Mouse (Mus musculus) left cerebral cortex, postnatal 25 days (tissue): ENCODE results near the gene Gm21953. TPM values are rescaled to one million over a fixed set of nuclear protein-coding genes. Genes with fewer than 3 reads are reported as not detected.
"Not testable (repeated sequence)": the region's sequence is repeated elsewhere in the genome, so short reads cannot be mapped to it uniquely, and the experiment has no call there.

ENCODE experiments used
- DNase-seq, 2 experiments: peaks; one replicate each; pipeline ENCODE4 v3.0.0; 2022; ENCODE audit warnings: low spot score in 2 of 2, mixed read lengths in 1 of 2
- intact Hi-C: fragments of 180-260 bp; cut with DNase I; formaldehyde crosslinking; loops from one replicate; pipeline ENCODE4 v1.15.1; 2025
- total RNA-seq, 2 experiments: library from RNA; stranded (reverse); gene quantifications; 2 replicates each; pipeline ENCODE4 v1.2.3; 2021

Gene Gm21953
- not detected for total RNA-seq

- DNase-seq, intact Hi-C loops: not testable (repeated sequence)
Measured at GRCm38 (mm10) chr4:42293967-42294366, at the start of gene Gm21953. Gene Gm21953 (plus strand): TSS chr4:42294267.

GRCm38 (mm10) chr4:42255467-42255866, 38.6 kb upstream of the Gm21953 start, which contains the start of gene Ccl21b:
Gene Ccl21b (plus strand): TSS chr4:42255767.
- intact Hi-C loops, DNase-seq: not testable (repeated sequence)

GRCm38 (mm10) chr4:42318034-42318433, 24.0 kb downstream of the Gm21953 start, which contains the start of gene Fam205a3:
Gene Fam205a3 (plus strand): TSS chr4:42318334.
- DNase-seq, intact Hi-C loops: not testable (repeated sequence)

Other genes with a start within 250 kb of the Gm21953 start
- not detected for gene Gm3893, start 203.1 kb upstream of the Gm21953 start, total RNA-seq
- gene Gm13304, start 179.4 kb upstream of the Gm21953 start, total RNA-seq = 10 to 100 TPM; 22.3 to 26.4 TPM
- gene Gm13306, start 140.8 kb upstream of the Gm21953 start, total RNA-seq = 10 to 100 TPM; 34.1 to 60.6 TPM
- gene Gm13305, start 125.7 kb upstream of the Gm21953 start, total RNA-seq = 1 to 10 TPM in 1 of 2 experiments, not detected in 1; 1.5 TPM
- 10 to 100 TPM in 1 of 2 experiments, 1 to 10 TPM in 1; 7.7 to 10.5 TPM for gene Gm10600, start 53.6 kb upstream of the Gm21953 start, total RNA-seq
- gene Ccl21b, start 38.5 kb upstream of the Gm21953 start, total RNA-seq = not detected
- gene Fam205a3, start 24.1 kb downstream of the Gm21953 start, total RNA-seq = not detected
- gene Gm21586, start 145.1 kb downstream of the Gm21953 start, total RNA-seq = not detected
- gene Gm2163, start 172.5 kb downstream of the Gm21953 start, total RNA-seq = 1 to 10 TPM; 7.2 to 7.8 TPM
- not detected for gene Fam205a2, start 233.9 kb downstream of the Gm21953 start, total RNA-seq